Mouse (Mus musculus) spleen, postnatal 0 days (tissue): ENCODE measurements around the gene Cavin3. TPM values are rescaled to one million over a fixed set of nuclear protein-coding genes. Genes with fewer than 3 reads are reported as not detected.

ENCODE experiments used
- polyA plus RNA-seq: library from polyadenylated mRNA; unstranded; fragments of >200 nt; fragmentation: Nextera tagmentation; extraction: Ambion mirVana; gene quantifications from 2 replicates; pipeline ENCODE4 v1.2.1, GENCODE M21; 2015

The Cavin3 gene
- 56.0 and 66.3 TPM in 2 replicates for polyA plus RNA-seq

GRCm38 (mm10) chr7:105481505-105482411 lies at the start of gene Cavin3:
Gene Cavin3 (minus strand): TSS chr7:105482300.

Other genes with a start within 250 kb of the Cavin3 start
- gene Olfr688, start 194.2 kb downstream of the Cavin3 start, polyA plus RNA-seq = not detected in 2 replicates
- not detected in 2 replicates for gene Olfr689, start 171.1 kb downstream of the Cavin3 start, polyA plus RNA-seq
- not detected in 2 replicates for gene Olfr690, start 148.2 kb downstream of the Cavin3 start, polyA plus RNA-seq
- not detected in 2 replicates for gene Olfr691, start 140.0 kb downstream of the Cavin3 start, polyA plus RNA-seq
- not detected in 2 replicates for gene Olfr692, start 114.1 kb downstream of the Cavin3 start, polyA plus RNA-seq
- 0.35 TPM in 1 of 2 replicates, not detected in the other for gene Gm5901, start 107.3 kb downstream of the Cavin3 start, polyA plus RNA-seq
- 22.6 and 25.5 TPM in 2 replicates for gene Fam160a2, start 82.2 kb downstream of the Cavin3 start, polyA plus RNA-seq
- 0.05 TPM in 1 of 2 replicates, not detected in the other for gene Cnga4, start 77.7 kb downstream of the Cavin3 start, polyA plus RNA-seq
- not detected in 2 replicates for gene Cckbr, start 56.6 kb downstream of the Cavin3 start, polyA plus RNA-seq
- 17.5 and 18.0 TPM in 2 replicates for gene Smpd1, start 72.1 kb upstream of the Cavin3 start, polyA plus RNA-seq
- gene Apbb1, start 99.4 kb upstream of the Cavin3 start, polyA plus RNA-seq = 3.4 and 4.6 TPM in 2 replicates
- 0.61 and 0.69 TPM in 2 replicates for gene Hpx, start 117.8 kb upstream of the Cavin3 start, polyA plus RNA-seq
- 6.0 and 8.5 TPM in 2 replicates for gene Trim3, start 151.3 kb upstream of the Cavin3 start, polyA plus RNA-seq
- gene Timm10b, start 157.8 kb upstream of the Cavin3 start, polyA plus RNA-seq = 172 and 176 TPM in 2 replicates
- gene Arfip2, start 158.1 kb upstream of the Cavin3 start, polyA plus RNA-seq = 17.2 and 22.3 TPM in 2 replicates
- gene Gm45799, start 158.3 kb upstream of the Cavin3 start, polyA plus RNA-seq = 30.2 and 33.3 TPM in 2 replicates
- gene Dnhd1, start 168.5 kb upstream of the Cavin3 start, polyA plus RNA-seq = 0.37 and 0.51 TPM in 2 replicates